Mouse (Mus musculus): ENCODE data around the gene Cpeb3.
"Not testable (repeated sequence)": the region's sequence is repeated elsewhere in the genome, so short reads cannot be mapped to it uniquely, and the experiment has no call there.

Gene Cpeb3

GRCm38 (mm10) chr19:37208176-37208755 is at the start of gene Cpeb3:
TSS of gene Cpeb3 (minus strand) at chr19:37208601.
- peak in 1 of 2 experiments; percentile 11 for DNase-seq

GRCm38 (mm10) chr19:37255321-37255720 is 46.9 kb upstream of the Cpeb3 start:
- DNase-seq: no peak

DNA sequence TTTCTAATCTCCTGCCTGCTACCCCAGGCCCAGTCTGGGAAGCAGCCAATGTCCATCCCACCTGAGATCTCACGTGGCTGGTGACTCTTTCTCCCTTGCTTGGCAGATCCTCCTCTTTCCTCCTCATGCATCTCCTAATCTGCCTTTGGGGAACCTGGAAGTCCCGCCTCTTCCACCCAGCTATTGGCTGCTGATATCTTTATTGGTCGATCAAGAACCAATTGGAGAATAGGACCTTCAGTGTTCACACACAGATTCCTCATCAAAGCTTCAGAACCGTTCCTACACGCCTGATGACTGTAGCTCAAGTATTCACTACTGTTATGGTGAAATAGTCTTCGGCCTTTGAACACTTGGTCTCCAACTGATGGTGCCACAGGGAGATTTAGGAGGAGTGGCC is 43.7 kb upstream of the Cpeb3 start:
- no peak for DNase-seq

- DNase-seq: no peak
Measured at GRCm38 (mm10) chr19:37248199-37248598, 39.8 kb upstream of the Cpeb3 start.

DNA sequence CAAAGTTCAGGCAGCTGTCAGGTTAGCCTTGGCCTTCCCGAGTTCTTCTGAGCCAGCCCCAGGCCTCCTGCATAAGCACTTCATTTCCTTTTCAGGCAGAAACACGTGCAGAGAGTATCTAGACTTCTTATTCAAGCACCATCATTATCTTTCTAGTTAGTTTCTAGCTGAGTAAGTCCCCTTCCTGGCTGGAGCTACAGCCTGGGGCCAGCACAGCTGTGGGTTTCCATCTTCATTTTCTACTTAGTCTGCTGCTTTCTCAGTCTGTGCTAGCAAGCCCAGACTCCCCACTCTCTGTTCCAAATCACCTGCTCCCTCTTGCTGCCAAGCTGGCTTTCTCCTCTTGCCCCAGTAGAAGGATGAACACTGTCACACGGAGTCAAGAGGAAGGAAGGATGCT is 38.5 kb upstream of the Cpeb3 start:
- DNase-seq: no peak

DNA sequence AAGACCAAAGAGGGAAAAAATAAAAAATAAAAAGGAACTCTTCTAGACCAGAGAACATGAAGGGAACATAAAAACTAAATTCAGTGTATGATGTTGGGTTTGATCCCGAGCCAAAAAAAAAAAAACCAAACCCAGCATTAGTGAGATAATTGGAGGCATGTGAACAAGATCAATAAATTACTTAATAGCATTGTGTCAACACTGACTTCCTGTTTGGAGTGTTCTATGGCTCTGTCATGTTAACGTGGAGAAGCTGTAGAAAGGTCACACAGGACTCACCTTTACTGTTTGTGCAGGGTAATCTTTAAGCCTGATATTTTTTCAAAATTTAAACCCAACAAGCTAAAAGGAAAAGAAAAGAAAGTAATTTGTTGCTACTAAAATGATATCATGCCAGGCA is 34.3 kb upstream of the Cpeb3 start:
- DNase-seq: no peak

DNA sequence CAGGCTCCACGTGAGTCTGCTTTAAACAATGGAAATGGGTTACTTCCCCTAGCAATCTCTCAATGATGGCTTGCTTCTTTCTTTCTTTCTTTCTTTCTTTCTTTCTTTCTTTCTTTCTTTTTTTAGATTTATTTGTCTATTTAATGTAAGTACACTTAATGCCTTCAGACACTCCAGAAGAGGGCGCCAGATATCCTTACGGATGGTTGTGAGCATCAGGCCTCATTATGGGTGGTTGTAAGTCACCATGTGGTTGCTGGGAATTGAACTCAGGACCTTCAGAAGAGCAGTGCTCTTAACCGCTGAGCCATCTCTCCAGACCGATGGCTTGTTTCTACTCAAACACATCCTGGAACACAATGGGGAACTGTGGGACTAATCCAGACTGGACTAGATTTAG is 32.8 kb upstream of the Cpeb3 start:
- DNase-seq: no peak

GRCm38 (mm10) chr19:37239096-37239495 is 30.7 kb upstream of the Cpeb3 start:
- no peak for DNase-seq

- no peak for DNase-seq
Measured at GRCm38 (mm10) chr19:37238651-37239050, 30.2 kb upstream of the Cpeb3 start.

- no peak for DNase-seq
Measured at GRCm38 (mm10) chr19:37237712-37238437, 29.5 kb upstream of the Cpeb3 start.

DNA sequence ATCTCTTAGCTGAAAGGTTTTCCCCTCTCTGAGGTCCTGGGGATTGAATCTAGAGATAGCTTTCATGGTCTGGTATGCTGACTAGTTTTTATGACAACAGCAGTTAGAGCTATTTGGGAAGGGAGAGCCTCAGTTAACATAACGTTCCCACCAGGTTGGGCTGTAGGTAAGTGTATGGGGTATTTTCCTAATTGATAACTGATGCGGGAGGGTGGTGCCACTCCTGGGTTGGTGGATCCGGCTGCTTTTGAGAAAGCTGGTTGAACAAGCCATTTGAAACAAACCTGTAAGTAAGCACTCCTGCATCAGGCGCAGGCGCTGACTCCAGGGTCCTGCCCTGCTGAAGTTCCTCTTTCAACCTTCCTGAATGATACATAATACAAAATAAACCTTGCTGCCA is 28.9 kb upstream of the Cpeb3 start:
- DNase-seq: no peak

DNA sequence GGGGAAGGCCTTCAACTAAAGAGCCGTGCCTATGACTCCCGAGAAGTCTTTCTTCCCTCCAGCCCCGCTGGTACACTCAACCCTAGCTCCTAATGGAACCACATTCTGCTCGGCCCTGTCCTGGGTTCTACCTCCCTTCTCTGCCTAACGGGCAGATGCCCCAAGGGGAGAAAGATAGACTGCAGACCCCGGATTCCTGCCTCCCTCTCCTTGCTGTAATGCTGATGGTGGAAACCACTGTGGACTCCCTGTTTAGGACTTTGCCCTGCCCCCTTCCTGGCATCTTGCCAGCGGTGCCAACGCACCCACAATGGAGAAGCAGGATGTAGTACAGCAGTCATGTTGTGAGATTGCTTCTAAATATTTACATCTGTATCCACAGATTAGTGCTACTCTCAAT is 27.4 kb upstream of the Cpeb3 start:
- no peak for DNase-seq

DNA sequence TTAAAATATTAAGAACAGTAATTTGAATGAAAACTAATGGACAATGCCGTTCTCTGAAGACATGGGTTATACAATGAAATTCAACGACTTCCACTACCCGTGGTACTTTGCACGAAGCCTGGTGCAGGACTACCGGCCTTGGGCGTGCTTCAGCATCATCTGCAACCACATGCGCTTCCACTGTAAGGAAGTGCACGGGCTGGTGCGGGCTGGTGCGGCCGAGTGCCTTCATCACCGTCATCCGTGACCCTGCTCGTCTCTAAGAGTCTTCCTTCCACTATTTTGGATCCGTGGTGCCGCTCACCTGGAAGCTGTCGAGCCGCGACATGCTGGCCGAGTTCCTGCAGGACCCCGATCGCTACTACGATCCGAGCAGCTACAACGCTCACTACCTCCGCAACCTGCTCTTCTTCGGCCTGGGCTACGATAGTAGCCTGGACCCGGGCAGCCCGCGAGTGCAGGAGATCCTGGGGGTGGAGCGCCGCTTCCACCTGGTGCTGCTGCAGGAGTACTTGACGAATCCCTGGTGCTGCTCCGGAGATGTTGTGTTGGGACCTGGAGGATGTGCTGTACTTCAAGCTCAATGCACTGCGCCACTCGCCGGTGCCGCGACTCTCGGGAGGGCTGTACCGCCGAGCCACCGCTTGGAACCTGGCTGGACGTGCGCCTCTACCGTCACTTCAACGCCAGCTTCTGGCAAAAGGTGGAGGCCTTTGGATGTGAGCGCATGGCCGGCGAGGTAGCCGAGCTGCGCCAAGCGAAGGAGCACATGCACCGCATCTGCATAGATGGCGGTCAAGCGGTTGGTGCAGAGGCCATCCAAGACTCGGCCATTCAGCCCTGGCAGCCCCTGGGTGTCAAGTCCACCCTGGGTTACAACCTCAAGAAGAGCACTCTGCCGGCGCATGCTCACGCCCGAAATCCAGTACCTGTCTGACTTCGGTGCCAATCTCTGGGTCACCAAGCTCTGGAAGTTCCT is 25.4 kb upstream of the Cpeb3 start:
- no peak for DNase-seq

DNA sequence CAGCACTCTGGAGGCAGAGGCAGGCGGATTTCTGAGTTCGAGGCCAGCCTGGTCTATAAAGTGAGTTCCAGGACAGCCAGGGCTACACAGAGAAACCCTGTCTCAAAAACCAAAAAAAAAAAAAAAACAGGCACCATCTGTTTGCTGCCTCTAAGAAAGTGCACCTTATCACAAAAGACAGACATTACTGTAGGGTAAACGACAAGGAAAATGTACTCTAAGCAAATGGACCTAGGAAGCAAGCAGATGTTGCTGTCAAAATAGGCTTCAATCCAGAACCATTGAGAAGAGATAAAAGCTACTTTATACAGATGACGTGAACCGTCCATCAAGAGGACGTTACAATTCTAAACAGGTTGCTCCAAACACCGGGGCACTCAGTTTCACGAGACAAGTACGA is 24.2 kb upstream of the Cpeb3 start:
- not testable (repeated sequence) for DNase-seq

GRCm38 (mm10) chr19:37225197-37225862 is 16.9 kb upstream of the Cpeb3 start:
- no peak for DNase-seq

DNA sequence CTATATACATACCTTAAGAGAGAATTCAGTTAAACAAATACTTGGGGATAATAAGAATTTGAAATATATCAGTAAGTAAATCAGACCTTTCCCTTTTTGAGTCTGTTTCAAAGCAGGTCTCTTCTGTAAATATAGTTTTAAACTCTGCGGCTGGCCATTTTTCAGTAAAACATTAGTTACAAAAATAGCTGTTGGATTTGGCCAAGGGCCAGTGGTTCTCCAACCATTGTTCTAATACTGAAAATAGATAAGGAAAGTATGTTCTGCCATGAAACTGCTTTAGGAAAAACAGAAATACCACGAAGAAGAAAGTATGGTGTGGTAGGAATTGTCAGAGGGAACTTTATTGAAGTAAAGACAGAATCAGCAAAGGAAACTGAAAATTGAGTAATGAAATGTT is 6.3 kb upstream of the Cpeb3 start:
- DNase-seq: no peak

GRCm38 (mm10) chr19:37211416-37211815 is 3.0 kb upstream of the Cpeb3 start:
- no peak for DNase-seq

DNA sequence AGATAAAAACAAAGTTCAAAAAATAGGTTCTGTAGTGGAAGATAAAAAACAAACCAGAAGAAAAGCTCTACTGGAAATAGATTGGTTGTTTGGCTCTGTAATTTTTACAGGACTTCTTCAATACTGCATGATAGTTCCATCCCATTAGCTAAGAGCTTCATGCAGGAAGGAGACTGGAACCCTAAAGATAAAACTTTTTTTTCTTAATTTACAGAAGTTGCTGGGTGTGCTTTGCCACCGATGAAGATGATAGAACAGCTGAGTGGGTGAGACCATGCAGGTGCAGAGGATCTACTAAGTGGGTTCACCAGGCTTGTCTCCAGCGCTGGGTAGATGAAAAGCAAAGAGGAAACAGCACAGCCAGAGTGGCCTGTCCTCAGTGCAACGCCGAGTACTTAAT is 2.1 kb upstream of the Cpeb3 start:
- no peak for DNase-seq

- DNase-seq: no peak
Measured at GRCm38 (mm10) chr19:37209467-37210128, 1.2 kb upstream of the Cpeb3 start.

DNA sequence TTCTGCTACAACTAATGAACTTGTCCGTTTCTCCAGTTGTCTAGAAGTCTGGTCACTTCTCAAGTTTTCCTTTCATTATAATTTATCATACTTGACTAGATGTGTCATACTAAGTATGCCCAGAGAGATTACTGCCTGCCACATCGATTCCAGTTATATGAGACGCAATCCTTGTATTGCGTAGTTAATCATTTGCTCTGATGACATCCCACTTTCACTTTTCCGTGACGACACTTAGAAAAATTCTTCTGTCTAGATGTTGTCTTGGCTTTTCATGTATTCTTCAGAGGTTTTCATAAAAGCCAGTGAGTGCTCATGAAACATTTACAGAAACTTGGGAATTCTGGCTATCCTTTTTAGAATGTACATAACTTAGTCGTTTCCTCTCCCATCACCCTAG is 585 bp upstream of the Cpeb3 start:
- DNase-seq: no peak

GRCm38 (mm10) chr19:37207303-37208175 is 862 bp downstream of the Cpeb3 start, which contains the start of gene March5:
TSS of gene March5 (plus strand) at chr19:37207543.
- peak; percentile 82 to 89 for DNase-seq
